Comparison of ENCODE assay signal across 14 mouse cellular contexts in genomic region chr5:21673742-21674141, GRCm38 (mm10). TPM values are rescaled to one million over a fixed set of nuclear protein-coding genes. Genes with fewer than 3 reads are reported as not detected.
DNase-seq lines count a peak whose midpoint lies in the region; ATAC-seq lines count a peak whose summit lies in the region.
"Had no signal": no experiment of that assay in that cellular context is flagged by ENCODE, and none has a peak within 500 bp of the region (broad histone marks: within the 10 kb centered on the region; RNA-seq: fewer than 3 reads in every experiment).

No protein-coding gene starts in this region.

- peak overlapping the region; percentile 59 for H3K4me3 ChIP-seq in erythroblast, embryonic 14.5 days (replicated peaks)
- no peak overlapping the region for H3K4me3 ChIP-seq in kidney, embryonic 14.5 days (ENCODE audit: low read length)
- H3K4me3 ChIP-seq: forebrain, embryonic 15.5 days; midbrain, embryonic 12.5 days had no signal

- no peak for DNase-seq in kidney, postnatal 10 days
- peak; percentile 15 for DNase-seq in thymus, postnatal 25 days
- DNase-seq in thymus, postnatal 10 days (ENCODE audit: low spot score in 2 of 2): no peak
- no peak for DNase-seq in c-Kit-positive CD71-positive TER-119-positive erythroid progenitor cells, embryonic 14.5 days (ENCODE audit: low spot score)
- DNase-seq in left cerebral cortex, postnatal 4 days: no peak
- DNase-seq: cerebellum, adult 9-10 months; gastrocnemius, postnatal 10 days; heart, postnatal 4 days; right cerebral cortex, postnatal 14 days had no signal

- H3K27ac ChIP-seq in kidney, embryonic 14.5 days (ENCODE audit: low read depth, low read length): peak overlapping the region; percentile 65; the same call in 1 of the 2 replicates
- H3K27ac ChIP-seq: forebrain, embryonic 15.5 days; midbrain, embryonic 12.5 days had no signal

- 78% methylated on average over 9 of the region's 9 CpGs for WGBS in kidney, embryonic 14.5 days

- H3K27me3 ChIP-seq in erythroblast, embryonic 14.5 days (ENCODE audit: control insufficient read depth): no peaks in the 10 kb centered on the region
- no peaks in the 10 kb centered on the region for H3K27me3 ChIP-seq in kidney, embryonic 14.5 days (ENCODE audit: control insufficient read depth, insufficient read depth, low read length)
- H3K27me3 ChIP-seq: forebrain, embryonic 15.5 days; midbrain, embryonic 12.5 days had no signal

- peaks cover 18% of the 10 kb centered on the region for H3K4me1 ChIP-seq in erythroblast, embryonic 14.5 days (ENCODE audit: control insufficient read depth)
- H3K4me1 ChIP-seq in kidney, embryonic 14.5 days (ENCODE audit: control insufficient read depth, insufficient read depth, low read length): peaks cover 13% of the 10 kb centered on the region

- H3K9ac ChIP-seq in kidney, embryonic 14.5 days (ENCODE audit: low read depth, low read length): no peak overlapping the region
- H3K9ac ChIP-seq: forebrain, embryonic 15.5 days; midbrain, embryonic 12.5 days had no signal

- no peak for ATAC-seq in erythroblast, adult 5-6 weeks (replicated peaks; ENCODE audit: low FRiP score, poor library complexity, severe bottlenecking)
- no peak for ATAC-seq in kidney, embryonic 14.5 days (ENCODE audit: low FRiP score, low TSS enrichment)
- ATAC-seq: forebrain, embryonic 15.5 days had no signal

- peaks cover 27% of the 10 kb centered on the region for H3K36me3 ChIP-seq in erythroblast, embryonic 14.5 days (ENCODE audit: control insufficient read depth)
- H3K36me3 ChIP-seq in kidney, embryonic 14.5 days (ENCODE audit: control insufficient read depth, insufficient read depth, low read length): no peaks in the 10 kb centered on the region

- intact Hi-C loops in left cerebral cortex, postnatal 4 days (cut with DNase I): no loop called here

- peaks cover 6% of the 10 kb centered on the region; the same call in 1 of the 2 replicates for H3K9me3 ChIP-seq in erythroblast, embryonic 14.5 days (ENCODE audit: control insufficient read depth, low read length)
- no peaks in the 10 kb centered on the region for H3K9me3 ChIP-seq in kidney, embryonic 14.5 days (ENCODE audit: control insufficient read depth, low read length)
- H3K9me3 ChIP-seq: forebrain, embryonic 15.5 days; midbrain, embryonic 12.5 days had no signal

- H3K4me2 ChIP-seq in kidney, embryonic 14.5 days (replicated peaks; ENCODE audit: low read depth, low read length): no peak overlapping the region
- H3K4me2 ChIP-seq: forebrain, embryonic 15.5 days; midbrain, embryonic 12.5 days had no signal

RNA-seq across cellular contexts. Expression of gene Napepld, which starts 27.5 kb away (rescaled TPM):
- polyA plus RNA-seq in erythroblast, embryonic 14.5 days (2012): 0.06 and 0.14 TPM in 2 replicates
- total RNA-seq in erythroblast, adult 5-6 weeks (2015; ENCODE audit: low replicate concordance): 0.19 and 0.63 TPM in 2 replicates
- 0.60 and 2.0 TPM in 2 replicates for total RNA-seq in erythroblast, adult 5-6 weeks (2017; ENCODE audit: low replicate concordance)
- polyA plus RNA-seq in kidney, embryonic 14.5 days (2014; fragmentation: Nextera tagmentation; extraction: Ambion mirVana): 7.2 and 8.2 TPM in 2 replicates
- 1 to 10 TPM; 2.3 to 2.8 TPM for total RNA-seq in left cerebral cortex, postnatal 4 days (2021)

RNA-seq across cellular contexts. Expression of gene Armc10, which starts 28.1 kb away (rescaled TPM):
- polyA plus RNA-seq in erythroblast, embryonic 14.5 days (2012): 0.21 and 0.24 TPM in 2 replicates
- total RNA-seq in erythroblast, adult 5-6 weeks (2015; ENCODE audit: low replicate concordance): 11.0 and 16.7 TPM in 2 replicates
- 4.6 and 5.1 TPM in 2 replicates for total RNA-seq in erythroblast, adult 5-6 weeks (2017; ENCODE audit: low replicate concordance)
- 67.0 and 77.1 TPM in 2 replicates for polyA plus RNA-seq in kidney, embryonic 14.5 days (2014; fragmentation: Nextera tagmentation; extraction: Ambion mirVana)
- 10 to 100 TPM; 48.4 to 58.1 TPM for total RNA-seq in left cerebral cortex, postnatal 4 days (2021)

RNA-seq across cellular contexts. Expression of gene Fbxl13, which starts 28.3 kb away (rescaled TPM):
- polyA plus RNA-seq in erythroblast, embryonic 14.5 days (2012): not detected in 2 replicates
- total RNA-seq in erythroblast, adult 5-6 weeks (2015; ENCODE audit: low replicate concordance): not detected in 2 replicates
- not detected in 2 replicates for total RNA-seq in erythroblast, adult 5-6 weeks (2017; ENCODE audit: low replicate concordance)
- polyA plus RNA-seq in kidney, embryonic 14.5 days (2014; fragmentation: Nextera tagmentation; extraction: Ambion mirVana): 0.43 TPM in 2 replicates
- total RNA-seq in left cerebral cortex, postnatal 4 days (2021): under 1 TPM; 0.26 to 0.36 TPM
